Mouse (Mus musculus): ENCODE results near the gene Frmd6. TPM values are rescaled to one million over a fixed set of nuclear protein-coding genes. Genes with fewer than 3 reads are reported as not detected.

Frmd6 gene
- total RNA-seq, 2 experiments from 2014 or later, result 21.4 to 23.6 TPM

- intact Hi-C loops (cut with DNase I; ENCODE audit: low total_unique reads), result no loop called here
- no peak for DNase-seq
These were observed 20.1 kb downstream of the Frmd6 start for GRCm38 (mm10) chr12:70845371-70845770.

GRCm38 (mm10) chr12:70849024-70849423 is 23.7 kb downstream of the Frmd6 start:
- intact Hi-C loops (cut with DNase I; ENCODE audit: low total_unique reads), result no loop called here
- DNase-seq, result no peak

GRCm38 (mm10) chr12:70849517-70850291 is 24.4 kb downstream of the Frmd6 start:
- intact Hi-C loops (cut with DNase I; ENCODE audit: low total_unique reads), result no loop called here
- no peak for DNase-seq

- intact Hi-C loops (cut with DNase I; ENCODE audit: low total_unique reads), result no loop called here
These were observed 26.1 kb downstream of the Frmd6 start for GRCm38 (mm10) chr12:70851342-70851960.

GRCm38 (mm10) chr12:70853026-70853425 is 27.7 kb downstream of the Frmd6 start:
- intact Hi-C loops (cut with DNase I; ENCODE audit: low total_unique reads), result no loop called here

More at GRCm38 (mm10) chr12:70851342-70851960, 26.1 kb downstream of the Frmd6 start:
- DNase-seq, result no peak

GRCm38 (mm10) chr12:70855678-70856077 is 30.4 kb downstream of the Frmd6 start:
- no peak for DNase-seq

More at GRCm38 (mm10) chr12:70853026-70853425, 27.7 kb downstream of the Frmd6 start:
- peak; percentile 40 for DNase-seq

GRCm38 (mm10) chr12:70856776-70857175 is 31.5 kb downstream of the Frmd6 start:
- intact Hi-C loops (cut with DNase I; ENCODE audit: low total_unique reads), result no loop called here
- no peak for DNase-seq

More at GRCm38 (mm10) chr12:70855678-70856077, 30.4 kb downstream of the Frmd6 start:
- intact Hi-C loops (cut with DNase I; ENCODE audit: low total_unique reads), result no loop called here

GRCm38 (mm10) chr12:70863281-70863680 is 38.0 kb downstream of the Frmd6 start:
- no peak for DNase-seq
- intact Hi-C loops (cut with DNase I; ENCODE audit: low total_unique reads), result no loop called here

- intact Hi-C loops (cut with DNase I; ENCODE audit: low total_unique reads), result no loop called here
- no peak for DNase-seq
These were observed 42.5 kb downstream of the Frmd6 start for GRCm38 (mm10) chr12:70867780-70868179.

- no peak for DNase-seq
- intact Hi-C loops (cut with DNase I; ENCODE audit: low total_unique reads), result no loop called here
These were observed 43.1 kb downstream of the Frmd6 start for GRCm38 (mm10) chr12:70868190-70868987.

GRCm38 (mm10) chr12:70868988-70869291 is 43.6 kb downstream of the Frmd6 start:
- intact Hi-C loops (cut with DNase I; ENCODE audit: low total_unique reads), result no loop called here
- no peak for DNase-seq

GRCm38 (mm10) chr12:70873544-70873943 is 48.2 kb downstream of the Frmd6 start:
- intact Hi-C loops (cut with DNase I; ENCODE audit: low total_unique reads), result no loop called here
- DNase-seq, result no peak

GRCm38 (mm10) chr12:70876270-70876998 is 51.1 kb downstream of the Frmd6 start:
- intact Hi-C loops (cut with DNase I; ENCODE audit: low total_unique reads), result no loop called here
- no peak for DNase-seq

GRCm38 (mm10) chr12:70877926-70878710 is 52.8 kb downstream of the Frmd6 start:
- intact Hi-C loops (cut with DNase I; ENCODE audit: low total_unique reads), result no loop called here
- DNase-seq, result no peak

GRCm38 (mm10) chr12:70880396-70880975 is 55.2 kb downstream of the Frmd6 start:
- DNase-seq, result no peak
- intact Hi-C loops (cut with DNase I; ENCODE audit: low total_unique reads), result loop anchor here (10.0 kb wide), 1 partner anchor 46 kb away; no protein-coding TSS in a partner anchor

GRCm38 (mm10) chr12:70881340-70881739 is 56.0 kb downstream of the Frmd6 start:
- peak; percentile 53 for DNase-seq
- intact Hi-C loops (cut with DNase I; ENCODE audit: low total_unique reads), result loop anchor here (10.0 kb wide), 1 partner anchor 47 kb away; no protein-coding TSS in a partner anchor

- intact Hi-C loops (cut with DNase I; ENCODE audit: low total_unique reads), result loop anchor here (10.0 kb wide), 1 partner anchor 47 kb away; no protein-coding TSS in a partner anchor
These were observed 56.5 kb downstream of the Frmd6 start for GRCm38 (mm10) chr12:70881854-70882253.

GRCm38 (mm10) chr12:70883141-70883540 is 57.8 kb downstream of the Frmd6 start:
- intact Hi-C loops (cut with DNase I; ENCODE audit: low total_unique reads), result loop anchor here (10.0 kb wide), 1 partner anchor 48 kb away; no protein-coding TSS in a partner anchor
- no peak for DNase-seq

More at GRCm38 (mm10) chr12:70881854-70882253, 56.5 kb downstream of the Frmd6 start:
- no peak for DNase-seq

All from gastrocnemius, postnatal 14 days (tissue).